Mouse (Mus musculus): Measurements from ENCODE around the gene 1700001C19Rik. TPM values are rescaled to one million over a fixed set of nuclear protein-coding genes. Genes with fewer than 3 reads are reported as not detected.

1700001C19Rik gene
- polyA plus RNA-seq, 1 experiment from 2014 or later, result 0.86 TPM

DNA sequence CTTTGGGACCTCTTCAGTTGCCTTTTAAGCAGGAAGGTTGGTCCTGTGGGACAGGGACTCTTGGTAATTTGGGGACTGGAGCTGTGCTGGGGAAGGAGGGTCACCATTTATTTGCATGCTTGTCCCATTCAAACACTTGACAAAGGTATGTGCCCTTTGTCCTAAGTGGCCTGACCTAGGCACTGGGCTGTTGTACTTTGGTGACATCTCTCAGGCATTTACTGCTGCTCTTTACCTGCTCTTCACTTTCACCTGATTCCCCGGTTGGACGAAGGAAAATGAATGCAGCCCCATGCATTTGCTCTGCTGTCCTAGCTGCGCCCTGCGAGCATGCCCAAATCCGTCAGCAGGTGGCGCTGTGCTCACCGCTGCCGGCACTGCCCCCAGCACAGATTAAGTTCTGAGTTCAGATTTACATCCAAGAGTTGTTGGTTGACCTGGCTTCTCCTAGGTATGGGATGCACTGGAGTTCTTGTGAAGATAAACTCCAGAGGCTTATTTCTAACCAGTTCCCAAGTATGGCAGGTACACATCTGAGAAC, 36.3 kb upstream of the 1700001C19Rik start:
- Histone ChIP-seq H3K27me3 (replicated peaks; ENCODE audit: control insufficient read depth, insufficient read depth, low read length) (peaks cover 1% of the 10 kb centered on the region; the same call in 1 of the 2 replicates), H3K27ac (ENCODE audit: low read length) (no peak overlapping the region), H3K9me3 (ENCODE audit: control insufficient read depth, low read length) (no peaks in the 10 kb centered on the region), H3K4me3 (replicated peaks; ENCODE audit: low read length) (no peak overlapping the region), H3K4me2 (ENCODE audit: low read length) (no peak overlapping the region), H3K4me1 (replicated peaks; ENCODE audit: control insufficient read depth, insufficient read depth, low read length) (peaks cover 6% of the 10 kb centered on the region; the same call in 1 of the 2 replicates), H3K9ac (replicated peaks; ENCODE audit: low read depth, low read length) (no peak overlapping the region), H3K36me3 (ENCODE audit: control insufficient read depth, insufficient read depth) (no peaks in the 10 kb centered on the region)
- 14% methylated on average over 8 of the region's 8 CpGs for WGBS
- ATAC-seq, result no peak

DNA sequence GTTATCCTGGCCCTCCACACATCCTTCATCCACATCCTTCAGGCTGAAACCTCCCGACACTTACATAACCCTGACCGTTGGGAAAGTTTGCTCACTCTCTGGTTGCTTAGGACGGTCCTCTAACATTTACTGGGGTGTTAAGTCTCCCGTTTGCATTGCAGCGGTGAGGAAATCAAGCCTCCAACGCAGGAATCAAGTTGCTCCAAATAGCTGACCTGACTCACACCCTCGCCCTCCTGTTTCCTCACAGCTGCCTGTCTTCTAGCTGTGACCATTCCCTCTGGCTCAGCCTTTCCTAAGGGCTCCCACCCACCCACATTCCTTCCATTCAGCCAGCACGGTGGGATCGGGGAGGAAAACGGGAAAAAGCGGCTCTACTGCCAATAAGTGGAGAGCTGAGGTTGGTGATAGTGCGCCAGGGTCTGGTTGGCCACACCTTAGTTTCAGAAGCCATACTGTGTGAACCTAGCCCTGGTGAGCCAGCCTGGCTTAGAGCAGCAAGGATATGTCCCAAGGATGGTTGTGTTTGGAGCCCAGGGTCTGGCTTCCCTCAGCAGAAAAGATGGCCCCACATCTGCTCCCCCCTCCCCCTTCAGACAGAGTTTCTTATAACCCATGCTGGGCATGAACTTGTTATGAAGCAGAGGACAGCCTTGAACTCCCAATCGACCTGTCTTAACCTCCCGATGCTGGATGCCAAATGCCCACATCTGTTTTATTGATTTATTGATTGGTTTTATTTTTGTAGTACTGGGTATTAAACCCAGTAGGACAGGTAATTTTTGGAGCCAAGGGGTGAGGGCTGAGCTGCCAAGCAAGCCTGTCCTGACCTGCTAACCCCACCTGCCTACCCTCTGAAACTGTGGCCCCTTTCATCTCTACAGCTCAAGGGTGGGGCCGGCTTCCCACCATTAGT, 35.5 kb upstream of the 1700001C19Rik start:
- H3K9ac ChIP-seq (replicated peaks; ENCODE audit: low read depth, low read length), result no peak overlapping the region
- H3K27me3 ChIP-seq (replicated peaks; ENCODE audit: control insufficient read depth, insufficient read depth, low read length), result peaks cover 8% of the 10 kb centered on the region
- WGBS, result 53% methylated on average over 15 of the region's 15 CpGs
- no peak overlapping the region for H3K4me2 ChIP-seq (ENCODE audit: low read length)
- H3K27ac ChIP-seq (ENCODE audit: low read length), result no peak overlapping the region
- peaks cover 10% of the 10 kb centered on the region; the same call in 1 of the 2 replicates for H3K4me1 ChIP-seq (replicated peaks; ENCODE audit: control insufficient read depth, insufficient read depth, low read length)
- ATAC-seq, result no peak
- no peaks in the 10 kb centered on the region for H3K9me3 ChIP-seq (ENCODE audit: control insufficient read depth, low read length)
- no peak overlapping the region for H3K4me3 ChIP-seq (replicated peaks; ENCODE audit: low read length)
- H3K36me3 ChIP-seq (ENCODE audit: control insufficient read depth, insufficient read depth), result no peaks in the 10 kb centered on the region

DNA sequence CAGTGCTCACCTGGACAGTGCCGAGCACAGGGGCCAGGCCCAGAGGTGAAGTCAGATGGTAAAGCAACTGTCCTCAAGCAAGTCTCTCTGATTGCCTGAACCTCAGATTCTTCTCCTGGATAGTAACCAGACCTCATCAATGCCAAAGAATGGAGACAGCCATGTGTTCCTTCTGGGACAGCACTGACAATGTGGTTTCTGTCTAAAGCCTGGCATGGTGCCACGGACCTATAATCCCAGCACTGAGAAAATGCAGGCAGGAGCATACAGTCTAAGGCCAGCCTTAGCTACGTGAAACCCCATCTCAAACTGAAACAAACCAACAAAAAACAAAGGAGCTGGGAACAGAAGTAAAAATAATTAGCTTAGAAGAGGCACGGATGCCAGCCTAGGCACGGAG, 33.5 kb upstream of the 1700001C19Rik start:
- 39% methylated on average over 5 of the region's 5 CpGs for whole genome bisulfite sequencing
- Histone ChIP-seq H3K4me2 (ENCODE audit: low read length) (no peak overlapping the region), H3K9ac (replicated peaks; ENCODE audit: low read depth, low read length) (no peak overlapping the region), H3K27ac (ENCODE audit: low read length) (no peak overlapping the region), H3K4me1 (replicated peaks; ENCODE audit: control insufficient read depth, insufficient read depth, low read length) (peaks cover 10% of the 10 kb centered on the region; the same call in 1 of the 2 replicates), H3K4me3 (replicated peaks; ENCODE audit: low read length) (no peak overlapping the region), H3K9me3 (ENCODE audit: control insufficient read depth, low read length) (no peaks in the 10 kb centered on the region), H3K36me3 (ENCODE audit: control insufficient read depth, insufficient read depth) (no peaks in the 10 kb centered on the region), H3K27me3 (replicated peaks; ENCODE audit: control insufficient read depth, insufficient read depth, low read length) (peaks cover 19% of the 10 kb centered on the region)
- ATAC-seq, result 0 out of 2 replicates have a peak, but pooled peaks have one; percentile 33

DNA sequence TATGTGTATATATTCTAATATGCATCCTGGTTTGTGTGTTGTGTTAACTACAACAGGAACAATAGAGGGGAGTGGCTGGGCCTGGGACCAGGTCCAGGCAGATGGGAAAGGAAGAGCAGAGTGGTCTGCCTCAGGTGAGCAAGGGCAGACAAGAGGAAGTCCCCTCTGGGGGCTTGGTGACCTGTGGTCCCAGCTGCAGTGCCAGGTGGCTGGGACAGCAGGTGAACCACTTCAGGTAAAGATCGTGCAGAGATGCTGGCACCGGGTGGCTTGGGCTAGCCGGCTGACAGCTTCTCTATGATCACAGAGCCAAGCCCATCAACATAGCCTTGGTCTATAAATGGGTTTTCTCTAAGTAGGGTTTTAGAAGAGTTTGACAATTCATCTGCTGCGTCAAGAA, 32.9 kb upstream of the 1700001C19Rik start:
- peaks cover 10% of the 10 kb centered on the region; the same call in 1 of the 2 replicates for H3K4me1 ChIP-seq (replicated peaks; ENCODE audit: control insufficient read depth, insufficient read depth, low read length)
- H3K4me2 ChIP-seq (ENCODE audit: low read length), result no peak overlapping the region
- H3K36me3 ChIP-seq (ENCODE audit: control insufficient read depth, insufficient read depth), result no peaks in the 10 kb centered on the region
- no peaks in the 10 kb centered on the region for H3K9me3 ChIP-seq (ENCODE audit: control insufficient read depth, low read length)
- WGBS, result 81% methylated on average over 4 of the region's 4 CpGs
- no peak for ATAC-seq
- H3K27ac ChIP-seq (ENCODE audit: low read length), result no peak overlapping the region
- H3K27me3 ChIP-seq (replicated peaks; ENCODE audit: control insufficient read depth, insufficient read depth, low read length), result peaks cover 19% of the 10 kb centered on the region
- H3K9ac ChIP-seq (replicated peaks; ENCODE audit: low read depth, low read length), result no peak overlapping the region
- no peak overlapping the region for H3K4me3 ChIP-seq (replicated peaks; ENCODE audit: low read length)

DNA sequence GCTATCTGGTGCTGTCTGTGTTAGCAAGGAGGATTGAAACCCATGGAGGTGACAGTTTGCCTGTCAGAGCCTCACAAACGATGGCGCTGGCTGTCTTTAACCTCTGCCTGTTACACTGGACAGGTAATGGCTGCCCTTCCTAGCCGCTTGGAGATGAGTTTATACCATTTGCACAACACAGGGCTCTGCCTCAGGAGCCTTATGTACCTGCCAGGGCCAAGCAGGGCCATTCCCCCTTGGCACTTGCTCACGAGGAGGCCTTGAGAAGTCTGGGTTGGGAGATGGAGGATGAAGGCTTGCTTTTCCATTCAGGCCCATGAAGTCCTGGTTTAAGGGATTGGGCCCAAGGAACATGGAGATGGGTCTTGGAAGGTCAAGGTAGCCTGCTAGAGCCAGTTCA, 32.5 kb upstream of the 1700001C19Rik start:
- H3K9me3 ChIP-seq (ENCODE audit: control insufficient read depth, low read length), result no peaks in the 10 kb centered on the region
- no peak for ATAC-seq

DNA sequence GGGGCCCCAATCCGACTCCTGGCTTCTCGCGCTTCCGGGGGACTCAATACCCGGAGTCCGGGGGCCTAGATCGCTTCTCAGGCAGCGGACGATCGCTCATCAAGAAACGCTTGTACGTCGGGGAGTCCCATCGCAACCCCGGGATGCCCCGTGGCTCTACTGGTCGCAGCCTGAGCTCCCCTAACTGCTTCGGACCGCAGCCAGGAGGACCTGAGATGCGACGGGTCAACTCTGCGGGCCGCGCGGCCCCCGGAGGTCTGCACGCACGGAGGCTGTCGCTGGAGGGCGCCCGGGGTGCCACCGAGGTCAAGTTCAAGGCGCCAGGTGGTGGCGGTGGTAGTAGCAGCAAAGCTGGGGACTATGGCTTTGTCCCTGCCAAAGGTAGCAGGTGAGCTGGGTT, 31.3 kb upstream of the 1700001C19Rik start:
- Histone ChIP-seq H3K4me2 (ENCODE audit: low read length) (0 out of 2 replicates have a peak overlapping the region, but pooled peaks have one; percentile 11), H3K4me3 (replicated peaks; ENCODE audit: low read length) (peak overlapping the region; percentile 10), H3K9ac (replicated peaks; ENCODE audit: low read depth, low read length) (no peak overlapping the region), H3K27ac (ENCODE audit: low read length) (no peak overlapping the region), H3K9me3 (ENCODE audit: control insufficient read depth, low read length) (no peaks in the 10 kb centered on the region), H3K27me3 (replicated peaks; ENCODE audit: control insufficient read depth, insufficient read depth, low read length) (peaks cover 19% of the 10 kb centered on the region), H3K4me1 (replicated peaks; ENCODE audit: control insufficient read depth, insufficient read depth, low read length) (peaks cover 10% of the 10 kb centered on the region; the same call in 1 of the 2 replicates), H3K36me3 (ENCODE audit: control insufficient read depth, insufficient read depth) (no peaks in the 10 kb centered on the region)
- 8% methylated on average over 34 of the region's 34 CpGs for WGBS
- ATAC-seq, result no peak

More for the DNA sequence above, 32.5 kb upstream of the 1700001C19Rik start:
- H3K36me3 ChIP-seq (ENCODE audit: control insufficient read depth, insufficient read depth), result no peaks in the 10 kb centered on the region
- H3K9ac ChIP-seq (replicated peaks; ENCODE audit: low read depth, low read length), result no peak overlapping the region
- no peak overlapping the region for H3K4me3 ChIP-seq (replicated peaks; ENCODE audit: low read length)
- H3K27me3 ChIP-seq (replicated peaks; ENCODE audit: control insufficient read depth, insufficient read depth, low read length), result peaks cover 19% of the 10 kb centered on the region
- WGBS, result 83% methylated on average over 4 of the region's 4 CpGs
- no peak overlapping the region for H3K27ac ChIP-seq (ENCODE audit: low read length)
- H3K4me1 ChIP-seq (replicated peaks; ENCODE audit: control insufficient read depth, insufficient read depth, low read length), result peaks cover 10% of the 10 kb centered on the region; the same call in 1 of the 2 replicates
- no peak overlapping the region for H3K4me2 ChIP-seq (ENCODE audit: low read length)

DNA sequence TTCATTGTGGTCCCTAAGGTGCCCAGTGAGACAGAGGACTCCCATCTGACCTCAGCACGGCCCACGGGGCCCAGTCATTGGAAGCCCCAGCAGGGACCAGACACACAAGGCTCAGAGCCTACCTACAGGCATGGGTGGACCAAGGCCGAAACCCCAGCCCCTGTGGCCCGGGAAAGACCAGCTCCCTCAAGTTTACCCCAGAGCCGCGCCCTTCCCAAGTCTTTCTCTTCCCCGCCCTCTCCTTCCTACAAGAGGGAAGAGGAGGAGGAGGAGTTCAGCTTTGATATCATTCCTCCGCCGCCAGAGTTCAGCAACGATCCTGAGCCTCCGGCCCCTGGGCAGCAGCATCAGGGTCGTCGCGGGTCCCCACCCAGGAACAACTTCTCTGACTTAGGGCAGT, 30.9 kb upstream of the 1700001C19Rik start:
- 16% methylated on average over 13 of the region's 14 CpGs for WGBS

DNA sequence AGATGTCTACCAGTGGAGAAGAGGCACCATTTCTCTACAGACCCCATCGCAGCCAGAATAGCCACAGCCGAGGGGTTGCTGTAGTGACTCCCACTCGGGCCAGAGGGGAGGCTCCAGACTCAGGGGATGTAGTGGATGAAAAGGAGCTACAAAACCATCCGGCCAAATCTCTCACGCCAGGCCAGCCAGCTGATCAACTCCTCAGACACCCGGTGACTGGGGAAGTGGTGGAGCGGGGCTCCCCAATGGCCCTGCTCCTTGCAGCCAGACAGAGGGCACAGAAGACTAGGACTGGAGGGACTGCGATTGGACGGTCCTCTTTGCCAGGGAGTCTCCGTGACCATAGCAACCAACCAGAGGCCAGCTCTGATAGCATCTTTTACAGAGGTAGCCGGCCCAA, 30.5 kb upstream of the 1700001C19Rik start:
- 52% methylated on average over 11 of the region's 11 CpGs for WGBS
- Histone ChIP-seq H3K4me3 (replicated peaks; ENCODE audit: low read length) (no peak overlapping the region), H3K36me3 (ENCODE audit: control insufficient read depth, insufficient read depth) (no peaks in the 10 kb centered on the region), H3K4me1 (replicated peaks; ENCODE audit: control insufficient read depth, insufficient read depth, low read length) (peaks cover 10% of the 10 kb centered on the region; the same call in 1 of the 2 replicates), H3K9ac (replicated peaks; ENCODE audit: low read depth, low read length) (no peak overlapping the region), H3K9me3 (ENCODE audit: control insufficient read depth, low read length) (no peaks in the 10 kb centered on the region), H3K27ac (ENCODE audit: low read length) (no peak overlapping the region), H3K27me3 (replicated peaks; ENCODE audit: control insufficient read depth, insufficient read depth, low read length) (peaks cover 19% of the 10 kb centered on the region), H3K4me2 (ENCODE audit: low read length) (no peak overlapping the region)
- no peak for ATAC-seq

More for the DNA sequence above, 30.9 kb upstream of the 1700001C19Rik start:
- Histone ChIP-seq H3K36me3 (ENCODE audit: control insufficient read depth, insufficient read depth) (no peaks in the 10 kb centered on the region), H3K27ac (ENCODE audit: low read length) (no peak overlapping the region), H3K4me1 (replicated peaks; ENCODE audit: control insufficient read depth, insufficient read depth, low read length) (peaks cover 10% of the 10 kb centered on the region; the same call in 1 of the 2 replicates), H3K9ac (replicated peaks; ENCODE audit: low read depth, low read length) (no peak overlapping the region), H3K4me2 (ENCODE audit: low read length) (0 out of 2 replicates have a peak overlapping the region, but pooled peaks have one; percentile 11), H3K4me3 (replicated peaks; ENCODE audit: low read length) (peak overlapping the region; percentile 10), H3K9me3 (ENCODE audit: control insufficient read depth, low read length) (no peaks in the 10 kb centered on the region), H3K27me3 (replicated peaks; ENCODE audit: control insufficient read depth, insufficient read depth, low read length) (peaks cover 19% of the 10 kb centered on the region)
- ATAC-seq, result no peak

DNA sequence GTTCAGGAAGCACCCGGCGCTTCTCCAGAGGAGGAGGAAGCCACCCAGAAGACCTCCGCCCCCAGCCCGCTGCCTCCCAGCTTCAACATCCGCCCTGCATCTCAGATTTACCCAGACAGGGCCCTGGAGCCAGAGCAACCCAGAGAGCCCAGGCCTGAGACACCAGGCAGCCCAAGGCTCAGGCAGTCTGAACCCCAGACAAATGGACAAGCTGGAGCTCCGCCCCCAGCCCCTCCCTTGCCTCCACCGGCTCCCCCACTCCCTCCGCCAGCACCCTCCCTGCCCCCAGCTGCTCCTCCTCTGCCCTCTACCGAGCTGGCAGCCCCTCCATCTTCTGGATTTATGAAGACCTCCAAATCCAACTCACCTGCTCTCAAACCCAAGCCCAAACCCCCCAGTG, 29.1 kb upstream of the 1700001C19Rik start:
- H3K9ac ChIP-seq (replicated peaks; ENCODE audit: low read depth, low read length), result no peak overlapping the region
- WGBS, result 34% methylated on average over 9 of the region's 9 CpGs
- no peaks in the 10 kb centered on the region for H3K9me3 ChIP-seq (ENCODE audit: control insufficient read depth, low read length)
- no peak overlapping the region for H3K4me3 ChIP-seq (replicated peaks; ENCODE audit: low read length)
- no peaks in the 10 kb centered on the region for H3K36me3 ChIP-seq (ENCODE audit: control insufficient read depth, insufficient read depth)
- peaks cover 10% of the 10 kb centered on the region; the same call in 1 of the 2 replicates for H3K4me1 ChIP-seq (replicated peaks; ENCODE audit: control insufficient read depth, insufficient read depth, low read length)
- H3K27ac ChIP-seq (ENCODE audit: low read length), result no peak overlapping the region
- H3K27me3 ChIP-seq (replicated peaks; ENCODE audit: control insufficient read depth, insufficient read depth, low read length), result peaks cover 19% of the 10 kb centered on the region
- H3K4me2 ChIP-seq (ENCODE audit: low read length), result no peak overlapping the region
- no peak for ATAC-seq

All from forebrain, embryonic 16.5 days (tissue).